Mouse (Mus musculus) layer of hippocampus, adult 2 months (tissue): Measurements from ENCODE around the gene Chrm3. TPM values are rescaled to one million over a fixed set of nuclear protein-coding genes. Genes with fewer than 3 reads are reported as not detected.

ENCODE experiments used
- DNase-seq, 2 experiments: peaks; one replicate each; pipeline ENCODE4 v3.0.0; 2022; ENCODE audit warnings: low spot score in 2 of 2
- H3K27ac ChIP-seq: fragments of 200-600 bp; 2 replicates; pipeline ENCODE4 v1.8.1; 2022
- H3K4me3 ChIP-seq: fragments of 200-600 bp; 2 replicates; pipeline ENCODE4 v1.8.1; 2022; ENCODE audit warnings: mild to moderate bottlenecking
- CTCF ChIP-seq: fragments of 200-600 bp; conservative IDR thresholded peaks from 2 replicates; pipeline ENCODE4 v1.8.1; 2022; ENCODE audit warnings: antibody characterized with exemption, mild to moderate bottlenecking, moderate library complexity
- total RNA-seq, 2 experiments: library from RNA; stranded (reverse); gene quantifications; 2 replicates each; pipeline ENCODE4 v1.2.3; 2021

Gene Chrm3
- total RNA-seq, 2 experiments from 2014 or later: 43.0 to 49.6 TPM

DNA sequence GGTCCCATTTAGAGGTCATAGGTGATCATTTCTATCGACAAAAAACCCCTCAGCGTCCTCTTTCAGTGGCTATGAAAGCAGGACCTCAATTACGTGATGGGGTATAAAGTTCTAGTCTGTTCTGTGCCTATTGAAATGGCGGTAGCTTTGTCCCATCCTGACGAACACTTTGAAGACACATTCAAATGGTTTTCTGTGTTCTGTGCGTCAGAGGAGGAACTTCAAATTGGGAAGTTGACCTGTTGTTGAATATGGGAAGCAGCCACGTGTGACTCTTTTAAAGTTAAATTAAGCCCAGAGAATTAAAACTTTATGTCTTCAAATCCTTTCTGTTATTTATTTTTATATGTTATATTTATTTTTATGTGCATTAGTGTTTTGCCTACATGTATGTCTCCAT lies 253.3 kb downstream of the Chrm3 start:
- TF ChIP-seq CTCF: no peak
- Histone ChIP-seq H3K4me3 (no peak overlapping the region), H3K27ac (no peak overlapping the region)
- DNase-seq: no peak

DNA sequence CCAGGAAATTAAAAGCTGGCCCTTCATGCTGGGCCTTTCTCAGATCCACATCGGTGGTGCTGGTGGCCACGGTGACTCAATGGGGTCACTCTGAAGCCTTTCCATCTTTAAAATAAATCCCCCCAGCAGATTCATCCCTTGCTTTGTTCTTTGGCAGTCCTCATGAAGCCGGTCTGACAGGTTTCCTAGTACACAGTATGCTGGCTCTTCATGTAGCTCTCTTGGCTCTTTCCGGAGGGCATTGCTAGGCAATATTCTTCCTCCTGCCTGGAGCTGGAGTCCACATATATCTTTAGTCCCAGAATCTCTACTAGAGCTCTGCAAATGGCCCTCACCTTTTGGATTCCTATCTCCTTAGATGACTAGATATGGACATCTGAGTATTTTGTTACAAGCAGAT lies 269.9 kb downstream of the Chrm3 start:
- no peak for TF ChIP-seq CTCF

GRCm38 (mm10) chr13:10086336-10086735 lies 274.3 kb downstream of the Chrm3 start:
- DNase-seq: peak; percentile 70 to 74
- Histone ChIP-seq H3K4me3 (no peak overlapping the region), H3K27ac (no peak overlapping the region)
- no peak for TF ChIP-seq CTCF

More for the DNA sequence above, 269.9 kb downstream of the Chrm3 start:
- DNase-seq: no peak
- Histone ChIP-seq H3K27ac (no peak overlapping the region), H3K4me3 (no peak overlapping the region)

- H3K4me3 ChIP-seq: no peak overlapping the region
- DNase-seq: no peak
- no peak overlapping the region for H3K27ac ChIP-seq
- TF ChIP-seq CTCF: no peak
Measured at GRCm38 (mm10) chr13:10081896-10082426, 278.7 kb downstream of the Chrm3 start.

GRCm38 (mm10) chr13:10071165-10071564 lies 289.5 kb downstream of the Chrm3 start:
- DNase-seq: peak; percentile 33 to 39
- Histone ChIP-seq H3K27ac (no peak overlapping the region), H3K4me3 (no peak overlapping the region)
- TF ChIP-seq CTCF: peak; percentile 82

GRCm38 (mm10) chr13:10068927-10069580 lies 291.6 kb downstream of the Chrm3 start:
- Histone ChIP-seq H3K27ac (no peak overlapping the region), H3K4me3 (no peak overlapping the region)
- DNase-seq: no peak
- TF ChIP-seq CTCF: no peak

GRCm38 (mm10) chr13:10066829-10067618 lies 293.6 kb downstream of the Chrm3 start:
- TF ChIP-seq CTCF: no peak
- DNase-seq: no peak
- Histone ChIP-seq H3K27ac (no peak overlapping the region), H3K4me3 (no peak overlapping the region)

GRCm38 (mm10) chr13:10065776-10066175 lies 294.9 kb downstream of the Chrm3 start:
- Histone ChIP-seq H3K4me3 (no peak overlapping the region), H3K27ac (no peak overlapping the region)
- no peak for TF ChIP-seq CTCF
- DNase-seq: no peak

GRCm38 (mm10) chr13:10062681-10063080 lies 298.0 kb downstream of the Chrm3 start:
- no peak for DNase-seq
- Histone ChIP-seq H3K4me3 (no peak overlapping the region), H3K27ac (no peak overlapping the region)
- TF ChIP-seq CTCF: no peak

GRCm38 (mm10) chr13:10058993-10059392 lies 301.7 kb downstream of the Chrm3 start:
- H3K27ac ChIP-seq: no peak overlapping the region
- TF ChIP-seq CTCF: no peak
- no peak for DNase-seq
- H3K4me3 ChIP-seq: no peak overlapping the region

GRCm38 (mm10) chr13:10057644-10058198 lies 302.9 kb downstream of the Chrm3 start:
- no peak for TF ChIP-seq CTCF
- DNase-seq: no peak

DNA sequence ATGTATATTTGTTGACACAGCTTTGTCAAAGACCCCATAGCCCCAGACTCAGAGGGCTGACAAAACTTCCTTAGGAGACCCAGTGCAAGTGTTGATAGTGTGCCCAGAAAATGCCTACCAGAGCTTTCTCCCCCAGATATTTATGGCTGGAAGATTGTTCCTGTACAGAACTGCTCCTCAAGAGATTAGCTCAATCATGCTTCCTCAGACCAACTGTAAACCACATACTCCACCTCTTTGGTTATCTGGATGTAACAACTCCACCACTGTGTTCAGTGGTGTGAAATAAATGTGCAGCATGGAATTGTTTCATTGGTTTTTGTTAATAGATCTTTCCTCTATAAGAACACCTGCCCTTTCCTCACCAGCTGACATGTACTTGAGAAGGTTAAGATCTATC lies 306.6 kb downstream of the Chrm3 start:
- DNase-seq: no peak
- Histone ChIP-seq H3K27ac (no peak overlapping the region), H3K4me3 (no peak overlapping the region)
- no peak for TF ChIP-seq CTCF

More at GRCm38 (mm10) chr13:10057644-10058198, 302.9 kb downstream of the Chrm3 start:
- Histone ChIP-seq H3K4me3 (no peak overlapping the region), H3K27ac (no peak overlapping the region)

DNA sequence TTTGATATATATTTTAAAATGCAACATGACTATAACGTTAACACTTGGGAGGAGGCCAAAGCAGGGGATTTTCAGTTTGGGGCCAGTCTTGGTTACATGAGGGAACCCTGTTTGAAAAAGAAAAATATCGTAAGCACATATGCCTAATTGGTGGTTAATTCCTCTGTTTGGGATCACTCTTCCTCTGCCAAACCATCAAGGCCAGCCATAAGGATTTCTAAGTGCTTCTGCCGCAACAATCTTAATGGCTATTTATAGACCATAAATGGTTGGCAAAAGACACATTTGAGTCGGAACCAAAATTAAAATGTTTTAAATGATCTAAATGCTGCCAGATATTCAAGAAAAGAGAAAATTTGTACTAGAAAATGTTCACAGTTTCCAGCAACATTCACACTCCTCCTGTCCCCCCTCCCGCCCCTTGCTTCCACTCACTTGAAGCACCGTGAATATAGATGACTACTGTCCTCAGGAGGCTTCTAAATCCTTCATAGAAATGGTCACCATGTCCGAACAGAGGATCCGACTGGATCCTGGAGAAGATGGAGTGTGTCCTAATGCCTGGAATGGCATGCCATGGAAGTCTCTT lies 307.3 kb downstream of the Chrm3 start:
- H3K4me3 ChIP-seq: no peak overlapping the region
- peak in 1 of 2 experiments; percentile 20 for DNase-seq
- no peak overlapping the region for H3K27ac ChIP-seq
- TF ChIP-seq CTCF: no peak
